Mouse (Mus musculus): ENCODE results near the gene Prkg1. TPM values are rescaled to one million over a fixed set of nuclear protein-coding genes. Genes with fewer than 3 reads are reported as not detected.

The Prkg1 gene
- polyA plus RNA-seq (2017; shearing (Covaris generic)), result not detected

DNA sequence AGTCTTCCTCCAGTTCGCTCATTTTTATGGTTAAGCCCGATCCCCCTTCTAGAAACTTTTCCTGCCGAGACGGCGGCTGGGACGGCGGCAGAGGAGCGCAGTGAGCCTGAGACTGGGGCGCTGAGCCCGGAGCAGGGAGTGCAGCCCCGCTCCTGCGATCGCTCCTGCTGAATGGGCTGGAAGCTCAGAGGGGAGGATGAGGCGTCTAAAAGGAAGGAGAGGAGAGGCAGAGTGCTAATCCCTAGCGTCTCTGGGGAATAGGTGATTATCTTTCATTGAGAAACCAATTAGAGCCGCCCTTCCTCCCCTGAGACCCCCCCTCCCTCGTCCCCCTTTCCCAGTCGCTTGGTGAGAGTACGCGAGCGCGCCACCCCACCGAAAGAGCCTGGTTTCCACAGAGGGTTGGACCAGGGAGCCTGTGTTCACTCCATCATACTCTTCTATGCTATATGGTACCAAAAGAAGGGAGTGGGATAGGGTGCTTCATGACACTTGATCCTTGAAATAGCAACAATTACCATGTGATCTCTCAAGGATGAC is at the start of gene Prkg1:
Gene Prkg1 (minus strand): TSS at position 233 of the 540 bp plus-strand sequence.

DNA sequence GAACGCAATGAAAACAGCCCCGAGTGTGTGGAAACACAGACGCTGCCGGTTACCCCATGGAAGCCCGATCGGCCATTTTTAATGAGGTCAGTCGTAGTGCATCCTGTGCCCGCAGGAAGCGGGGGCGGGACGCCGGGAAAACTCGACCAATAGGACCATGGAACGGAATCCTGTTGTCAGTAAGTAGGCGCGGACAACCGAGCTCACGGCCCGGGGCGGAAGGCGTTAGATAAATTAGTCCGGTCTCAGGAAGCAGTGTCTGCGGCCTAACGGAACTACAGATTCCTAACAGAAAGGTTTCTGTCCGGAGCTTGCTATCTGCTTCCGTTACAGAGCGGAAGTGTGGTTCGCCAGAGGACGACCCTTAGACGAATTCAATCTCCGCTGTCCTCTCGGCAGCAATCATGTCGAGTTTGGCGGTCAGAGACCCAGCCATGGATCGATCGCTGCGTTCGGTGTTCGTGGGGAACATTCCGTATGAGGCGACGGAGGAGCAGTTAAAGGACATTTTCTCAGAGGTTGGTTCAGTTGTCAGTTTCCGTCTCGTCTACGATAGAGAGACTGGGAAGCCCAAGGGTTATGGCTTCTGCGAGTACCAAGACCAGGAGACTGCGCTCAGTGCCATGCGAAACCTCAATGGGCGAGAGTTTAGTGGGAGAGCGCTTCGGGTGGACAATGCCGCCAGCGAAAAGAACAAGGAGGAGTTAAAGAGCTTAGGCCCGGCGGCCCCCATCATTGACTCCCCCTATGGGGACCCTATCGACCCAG is 682.0 kb downstream of the Prkg1 start, which contains the start of gene Cstf2t:
Gene Cstf2t (plus strand): TSS at position 176 of the 768 bp plus-strand sequence.

DNA sequence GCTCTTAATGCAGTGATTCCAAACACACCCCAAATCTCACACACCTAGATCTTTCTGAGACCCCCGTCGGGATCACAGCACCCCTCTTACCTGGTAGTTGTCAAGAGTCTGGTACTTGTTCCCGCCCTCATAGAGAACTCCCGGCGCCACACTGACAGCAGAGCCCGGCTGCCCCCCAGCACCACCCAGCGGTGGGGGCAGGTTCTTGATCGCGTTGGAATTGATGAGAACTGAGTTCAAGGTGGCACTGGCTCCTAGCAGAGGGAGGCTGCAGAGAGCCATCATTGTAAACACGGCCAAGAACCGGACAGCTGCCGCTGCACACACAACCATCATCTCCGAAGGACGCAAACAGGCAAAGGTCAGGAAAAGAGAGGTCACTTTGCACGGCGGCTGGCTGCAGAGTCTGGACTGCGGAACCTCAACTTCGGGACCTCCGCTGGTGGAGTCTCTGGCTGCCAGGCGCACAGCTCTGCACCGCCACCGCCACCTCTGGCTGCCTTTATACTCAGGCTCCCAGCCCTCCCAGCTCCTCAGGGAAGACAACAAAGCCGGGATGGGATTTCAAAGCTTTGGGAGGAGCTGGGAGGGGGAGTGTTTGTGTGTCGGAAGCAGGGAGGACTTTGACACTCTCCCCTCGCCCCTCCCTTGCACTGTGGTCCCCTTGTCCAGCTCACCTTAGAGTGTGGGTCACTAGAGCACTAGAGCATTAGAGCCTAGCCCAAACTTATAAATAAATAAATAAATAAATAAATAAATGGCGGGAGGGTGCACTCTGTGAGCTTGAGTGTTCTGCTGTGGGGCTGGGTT is 1215.6 kb downstream of the Prkg1 start, which contains the start of gene Dkk1:
Gene Dkk1 (minus strand): TSS at position 622 of the 810 bp plus-strand sequence.

Other genes with a start within 250 kb of the Prkg1 start
- gene A1cf, start 103.7 kb upstream of the Prkg1 start, polyA plus RNA-seq (2017; shearing (Covaris generic)), result 0.28 TPM